Mouse (Mus musculus) ES-E14 (cell line): Measurements from ENCODE around the gene Gm13272.

Source experiments
- CHD2 ChIP-seq: IDR thresholded peaks from 2 replicates; pipeline ENCODE4 v1.6.1; 2014; ENCODE audit warnings: mild to moderate bottlenecking, low read depth, low read length, inconsistent platforms
- MAFK ChIP-seq: IDR thresholded peaks from 2 replicates; pipeline ENCODE4 v1.6.1; 2014; ENCODE audit warnings: mild to moderate bottlenecking, low read depth, low read length, inconsistent platforms; ENCODE audit not compliant: insufficient read depth
- ZC3H11A ChIP-seq: IDR thresholded peaks from 2 replicates; pipeline ENCODE4 v1.6.1; 2012; ENCODE audit warnings: low read depth, mild to moderate bottlenecking, inconsistent platforms, low read length, borderline replicate concordance

DNA sequence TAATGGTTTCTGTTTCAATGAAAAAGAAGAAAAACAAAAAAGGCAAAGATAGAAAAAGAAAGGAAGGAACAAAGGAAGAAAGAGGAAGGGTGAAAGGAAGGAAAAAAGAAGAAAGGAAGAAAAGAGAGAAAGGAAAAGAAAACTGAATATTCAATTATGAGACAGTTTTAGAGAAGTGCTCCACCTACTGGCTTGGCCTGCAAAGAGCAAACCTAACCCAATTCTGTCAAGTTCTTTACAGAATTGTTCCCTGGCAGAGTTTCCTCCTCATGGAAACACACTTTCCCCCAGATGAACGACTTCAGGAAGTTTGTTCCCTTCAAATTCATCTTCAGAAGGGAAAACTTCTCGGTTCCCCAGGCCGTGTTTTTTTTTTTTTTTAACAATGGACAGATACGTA is 43.3 kb downstream of the Gm13272 start:
- TF ChIP-seq ZC3H11A (no peak), MAFK (no peak), CHD2 (no peak)
